Mouse (Mus musculus) heart, embryonic 10.5 days (tissue): ENCODE results near the gene Mars. TPM values are rescaled to one million over a fixed set of nuclear protein-coding genes. Genes with fewer than 3 reads are reported as not detected.

Experiments used
- polyA plus RNA-seq: library from polyadenylated mRNA; unstranded; fragments of >200 nt; fragmentation: Nextera tagmentation; extraction: Ambion mirVana; gene quantifications from 2 replicates; pipeline ENCODE4 v1.2.1, GENCODE M21; 2016

The Mars gene
- polyA plus RNA-seq, 1 experiment from 2014 or later = 140 TPM

Other genes starting within 250 kb of the Mars start
- gene Cdk4, start 248.3 kb downstream of the Mars start, polyA plus RNA-seq = 1,495 and 2,024 TPM in 2 replicates
- 138 and 154 TPM in 2 replicates for gene Tspan31, start 241.5 kb downstream of the Mars start, polyA plus RNA-seq
- gene Agap2, start 236.5 kb downstream of the Mars start, polyA plus RNA-seq = 0.50 TPM in 1 of 2 replicates, not detected in the other
- gene Os9, start 190.7 kb downstream of the Mars start, polyA plus RNA-seq = 44.4 and 48.8 TPM in 2 replicates
- gene B4galnt1, start 146.6 kb downstream of the Mars start, polyA plus RNA-seq = 1.5 and 3.6 TPM in 2 replicates
- gene Slc26a10, start 131.1 kb downstream of the Mars start, polyA plus RNA-seq = 9.2 and 12.9 TPM in 2 replicates
- gene Arhgef25, start 121.7 kb downstream of the Mars start, polyA plus RNA-seq = 21.4 and 28.8 TPM in 2 replicates
- gene Dtx3, start 116.1 kb downstream of the Mars start, polyA plus RNA-seq = 78.4 and 91.4 TPM in 2 replicates
- 27.9 and 29.3 TPM in 2 replicates for gene Pip4k2c, start 100.2 kb downstream of the Mars start, polyA plus RNA-seq
- 0.41 and 1.4 TPM in 2 replicates for gene Kif5a, start 48.4 kb downstream of the Mars start, polyA plus RNA-seq
- 155 and 167 TPM in 2 replicates for gene Dctn2, start 45.4 kb downstream of the Mars start, polyA plus RNA-seq
- gene Mbd6, start 22.8 kb downstream of the Mars start, polyA plus RNA-seq = 11.3 and 16.9 TPM in 2 replicates
- gene Arhgap9, start 10.2 kb upstream of the Mars start, polyA plus RNA-seq = 0.87 and 3.1 TPM in 2 replicates
- gene Gli1, start 30.2 kb upstream of the Mars start, polyA plus RNA-seq = 0.91 and 4.8 TPM in 2 replicates
- gene Inhbe, start 42.6 kb upstream of the Mars start, polyA plus RNA-seq = 0.04 TPM in 1 of 2 replicates, not detected in the other
- gene Inhbc, start 58.6 kb upstream of the Mars start, polyA plus RNA-seq = 0.31 TPM in 1 of 2 replicates, not detected in the other
- gene R3hdm2, start 68.5 kb upstream of the Mars start, polyA plus RNA-seq = 30.7 and 33.3 TPM in 2 replicates
- gene Stac3, start 189.9 kb upstream of the Mars start, polyA plus RNA-seq = 0.22 and 0.84 TPM in 2 replicates
- gene Ndufa4l2, start 203.2 kb upstream of the Mars start, polyA plus RNA-seq = 7.8 and 9.0 TPM in 2 replicates
- gene Shmt2, start 210.7 kb upstream of the Mars start, polyA plus RNA-seq = 101 and 126 TPM in 2 replicates
- 0.16 and 0.33 TPM in 2 replicates for gene Nxph4, start 222.8 kb upstream of the Mars start, polyA plus RNA-seq